Mouse (Mus musculus) cerebral cortex, adult 2 months (tissue): ENCODE results near the gene Galns.

Source experiments
- WGBS: fragments of 180-500 bp; shearing (Covaris S2); methylation state at CpG from one replicate; pipeline ENCODE4 v1.1.7; 2018; 5-methylcytosine and 5-hydroxymethylcytosine counted together

The Galns gene

GRCm38 (mm10) chr8:122635878-122636802 is 24.9 kb upstream of the Galns start:
- WGBS: 74% methylated on average over 14 of the region's 14 CpGs

- WGBS: 93% methylated on average over 14 of the region's 14 CpGs
Measured at GRCm38 (mm10) chr8:122633205-122633604, 21.9 kb upstream of the Galns start.

GRCm38 (mm10) chr8:122632134-122632533 is 20.9 kb upstream of the Galns start:
- 80% methylated on average over 3 of the region's 3 CpGs for WGBS

- 63% methylated on average over 22 of the region's 22 CpGs for WGBS
Measured at GRCm38 (mm10) chr8:122630696-122631095, 19.4 kb upstream of the Galns start.

GRCm38 (mm10) chr8:122629388-122629787 is 18.1 kb upstream of the Galns start:
- WGBS: 51% methylated on average over 10 of the region's 10 CpGs

GRCm38 (mm10) chr8:122626896-122627295 is 15.6 kb upstream of the Galns start:
- WGBS: 88% methylated on average over 2 of the region's 2 CpGs

DNA sequence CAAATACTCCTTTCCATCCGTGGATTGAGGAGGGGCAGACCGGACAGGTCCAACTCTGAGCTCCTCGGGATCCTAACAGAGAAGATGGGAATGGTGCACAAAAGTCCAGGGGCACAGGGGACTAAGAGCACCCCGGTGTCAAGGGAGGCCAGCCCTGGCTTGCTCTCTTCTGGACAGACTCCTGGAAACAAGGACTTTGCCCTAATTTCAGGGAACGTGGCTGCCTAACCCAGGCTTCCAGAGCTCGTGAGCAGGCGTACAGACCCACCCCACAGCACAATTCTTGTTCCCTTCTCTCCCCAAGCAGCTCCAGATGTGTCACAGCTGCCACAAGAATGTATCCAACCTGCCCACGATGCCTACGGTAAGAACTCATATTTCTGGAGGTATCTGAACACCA is 14.5 kb upstream of the Galns start:
- 72% methylated on average over 9 of the region's 9 CpGs for WGBS

DNA sequence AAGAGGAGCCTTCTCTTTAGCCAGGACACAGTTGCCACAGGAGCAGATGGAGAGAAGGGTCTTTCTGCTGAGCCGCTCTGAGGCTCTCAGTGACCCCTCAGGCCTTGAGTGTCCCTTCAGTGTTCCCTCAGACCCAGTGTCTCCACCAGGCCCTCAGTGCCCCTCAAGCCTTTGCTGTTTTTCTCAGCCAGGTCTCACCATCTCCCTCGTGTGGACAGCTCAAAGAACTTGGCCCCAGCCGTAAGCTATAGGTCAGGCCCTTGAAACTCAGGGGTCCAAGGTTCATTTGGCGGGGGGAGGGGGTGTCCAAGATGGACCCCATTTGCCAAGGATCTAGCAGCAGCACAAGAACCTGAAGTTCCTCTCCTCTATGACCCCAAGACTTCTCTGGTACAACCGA is 13.4 kb upstream of the Galns start:
- 81% methylated on average over 5 of the region's 5 CpGs for WGBS

- WGBS: 91% methylated on average over 17 of the region's 17 CpGs
Measured at GRCm38 (mm10) chr8:122623844-122624642, 12.8 kb upstream of the Galns start.

DNA sequence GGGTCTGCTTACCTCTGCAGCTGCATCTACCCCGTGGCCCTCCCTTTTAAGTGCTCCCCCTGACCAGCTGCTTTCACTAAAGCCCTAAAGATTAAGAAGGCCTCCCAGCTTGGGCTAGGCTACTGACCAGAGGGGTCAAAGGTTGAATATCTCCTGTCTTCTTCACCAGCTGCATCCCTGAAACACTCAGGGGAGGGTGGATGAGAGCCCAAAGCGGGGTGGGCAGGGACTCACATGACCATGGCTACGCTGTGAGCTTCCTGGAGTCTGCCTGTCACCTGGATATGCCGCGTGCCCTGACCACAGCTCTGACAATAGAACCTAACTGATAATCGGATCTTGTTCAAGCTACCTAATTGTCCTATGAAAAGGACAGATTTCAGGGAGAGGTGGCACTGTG is 11.5 kb upstream of the Galns start, which contains the start of gene Pabpn1l:
Pabpn1l (minus strand) TSS at position 13 of the 400 bp plus-strand sequence.
- 89% methylated on average over 6 of the region's 6 CpGs for WGBS

- 46% methylated on average over 5 of the region's 5 CpGs for WGBS
Measured at GRCm38 (mm10) chr8:122620446-122620845, 9.2 kb upstream of the Galns start.

GRCm38 (mm10) chr8:122618660-122619378 is 7.6 kb upstream of the Galns start:
- WGBS: 84% methylated on average over 6 of the region's 6 CpGs

DNA sequence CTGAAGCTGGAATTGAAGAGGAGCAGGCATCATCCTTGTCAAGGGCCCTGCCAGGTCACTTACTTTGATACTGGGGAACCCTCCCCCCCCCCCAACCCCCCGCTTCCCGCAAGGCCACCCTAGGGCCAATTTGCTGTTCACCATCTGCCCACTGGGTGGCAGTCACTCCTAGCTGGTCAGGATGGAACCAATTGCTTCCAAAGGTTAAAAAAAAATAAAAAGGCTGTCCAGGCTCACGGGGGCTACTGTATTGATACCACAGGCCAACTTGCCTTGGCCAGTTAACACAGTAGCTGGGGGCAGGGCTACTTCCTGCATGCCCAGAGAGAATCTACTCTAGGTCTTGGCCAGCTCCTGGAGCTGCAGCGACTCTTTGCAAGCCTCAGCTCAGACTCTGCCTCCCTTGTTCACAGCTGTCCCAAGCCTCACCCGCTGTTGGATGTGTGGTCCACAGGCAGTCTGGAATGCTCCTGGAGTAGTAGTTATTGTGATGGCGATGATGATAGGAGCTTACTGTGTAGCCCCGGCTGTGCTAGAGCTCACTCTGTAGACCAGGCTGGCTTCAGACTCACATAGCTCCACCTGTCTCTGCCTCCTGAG is 6.8 kb upstream of the Galns start:
- 33% methylated on average over 5 of the region's 7 CpGs for WGBS

DNA sequence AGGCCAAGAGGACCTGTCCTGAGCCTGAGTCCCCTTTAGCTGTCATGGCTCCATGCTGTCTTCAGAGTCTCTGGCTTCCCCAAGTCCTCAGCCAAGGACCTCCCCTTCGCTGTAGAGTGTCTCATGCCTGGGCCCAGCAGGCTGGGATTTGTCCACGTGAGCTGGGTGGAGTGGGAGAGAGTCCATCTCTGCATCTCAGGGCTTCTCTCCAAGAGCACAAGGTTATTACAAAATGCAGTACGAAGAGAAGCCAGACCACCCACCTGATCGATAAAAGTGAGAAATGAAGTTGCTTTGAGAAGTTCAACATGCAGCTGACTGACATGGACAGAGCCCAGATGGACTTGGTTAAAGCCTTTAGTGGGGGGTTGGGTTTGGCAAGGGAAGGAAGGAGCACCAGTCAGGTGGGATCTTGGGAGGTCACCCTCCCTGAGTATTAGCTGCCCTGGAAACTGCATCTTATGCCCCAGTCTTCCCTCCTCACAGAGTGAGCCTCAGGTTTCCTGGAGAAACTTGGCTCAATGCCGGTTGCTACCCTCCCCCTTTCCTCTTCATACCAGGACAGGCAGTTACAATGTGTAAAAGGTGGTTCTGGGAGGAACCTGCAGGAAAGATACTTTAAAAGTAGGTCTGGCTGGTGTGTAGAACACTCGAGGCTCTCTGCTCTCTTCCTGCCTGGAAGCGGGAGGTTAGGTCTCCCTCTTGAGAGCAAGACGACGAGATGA is 5.1 kb upstream of the Galns start:
- 71% methylated on average over 9 of the region's 9 CpGs for WGBS

DNA sequence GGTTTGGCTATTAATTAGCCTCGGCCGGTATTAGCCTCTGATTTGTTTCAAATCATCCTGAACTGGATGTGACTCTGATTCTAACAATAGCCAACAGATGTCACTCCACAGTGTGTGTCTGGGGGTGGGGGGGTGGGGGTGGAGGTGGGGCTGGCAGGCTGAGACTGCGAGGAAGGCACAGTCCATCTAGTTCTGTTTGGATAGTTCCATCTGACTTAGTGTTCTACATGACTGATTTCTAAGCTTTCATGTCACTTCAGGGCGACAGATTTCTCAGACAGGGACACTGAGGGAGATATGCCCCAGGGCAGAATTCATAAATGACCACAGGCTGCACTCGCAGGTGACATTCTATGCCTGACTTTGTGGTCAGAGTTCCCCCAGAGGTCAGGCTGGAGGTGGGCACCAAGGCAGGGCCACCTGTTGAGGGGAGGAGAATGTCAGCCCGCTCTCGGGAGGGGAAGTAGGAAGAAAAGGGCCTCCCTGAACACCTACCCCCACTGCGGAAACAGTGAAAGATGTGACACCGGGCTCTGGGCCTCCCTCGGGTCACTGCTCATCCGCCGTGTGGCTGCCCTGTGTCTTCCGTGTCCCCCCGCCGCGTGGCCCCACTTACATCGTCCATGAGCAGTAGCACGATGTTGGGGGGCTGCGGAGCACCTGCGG is 518 bp downstream of the Galns start:
- 3% methylated on average over 20 of the region's 20 CpGs for WGBS

DNA sequence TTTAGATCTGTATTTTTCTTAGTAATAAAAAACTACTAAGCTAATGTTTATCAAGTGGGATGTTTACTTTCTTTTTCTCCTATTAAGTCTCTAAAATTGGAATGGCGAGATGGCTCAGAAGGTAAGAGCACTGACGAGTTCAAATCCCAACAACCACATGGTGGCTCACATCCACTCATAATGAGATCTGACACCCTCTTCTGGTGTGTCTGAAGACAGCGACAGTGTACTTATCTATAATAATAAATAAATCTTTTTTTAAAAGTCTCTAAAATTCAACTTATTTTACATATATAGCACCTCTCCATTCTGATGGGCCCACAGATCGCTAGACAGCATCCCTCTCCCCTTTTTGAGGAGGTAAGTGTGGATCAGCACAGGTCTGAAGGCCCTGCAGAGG is 1.1 kb downstream of the Galns start:
- 47% methylated on average over 4 of the region's 4 CpGs for WGBS

GRCm38 (mm10) chr8:122606810-122607209 is 4.5 kb downstream of the Galns start:
- WGBS: 72% methylated on average over 11 of the region's 12 CpGs

DNA sequence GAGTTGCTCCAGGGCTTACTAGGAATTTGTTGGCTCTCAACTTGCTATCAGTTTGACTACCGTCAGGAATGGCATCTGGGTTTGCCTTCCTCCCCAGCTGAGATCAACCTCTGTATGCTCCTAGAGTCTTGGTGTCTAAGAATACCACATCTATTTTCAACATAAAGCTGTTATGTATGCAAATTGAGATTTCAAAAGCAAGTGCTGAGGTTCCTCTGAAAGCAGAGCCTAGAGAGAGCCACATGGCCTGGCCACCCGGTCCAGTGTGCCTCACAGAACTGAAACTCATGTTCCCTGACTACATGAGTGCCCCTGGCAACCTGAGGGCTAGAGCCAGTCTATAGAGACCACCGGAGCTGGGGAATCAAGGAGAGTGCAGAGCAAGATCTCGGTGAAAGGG is 5.9 kb downstream of the Galns start:
- 41% methylated on average over 4 of the region's 4 CpGs for WGBS

GRCm38 (mm10) chr8:122604640-122605039 is 6.6 kb downstream of the Galns start:
- WGBS: 75% methylated on average over 1 of the region's 1 CpGs

GRCm38 (mm10) chr8:122600666-122601065 is 10.6 kb downstream of the Galns start:
- WGBS: 89% methylated on average over 9 of the region's 9 CpGs
